ENCODE assay signal across 8 mouse cellular contexts in the genomic region with DNA sequence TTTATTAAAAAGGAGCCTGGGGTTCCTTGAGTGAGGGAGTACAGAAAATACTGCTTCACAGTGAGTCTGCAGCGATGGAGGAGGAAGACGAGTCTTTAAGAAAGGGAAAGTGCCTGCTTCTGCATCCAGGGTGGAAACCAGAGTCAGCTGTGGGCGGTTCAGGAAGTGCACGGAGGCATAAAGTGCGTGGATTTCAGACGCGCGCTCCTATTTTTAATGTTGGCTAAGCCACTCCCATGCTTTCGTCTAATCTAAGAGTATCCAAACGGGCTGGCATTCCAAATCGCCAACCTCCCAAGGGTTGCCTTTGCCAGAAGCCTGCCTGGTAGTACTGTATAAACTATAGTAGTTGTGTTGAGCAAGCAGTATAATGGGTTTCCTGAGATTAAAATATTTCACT. TPM values are rescaled to one million over a fixed set of nuclear protein-coding genes. Genes with fewer than 3 reads are reported as not detected.
DNase-seq lines count a peak whose midpoint lies in the region; ATAC-seq and TF ChIP-seq lines count a peak whose summit lies in the region.

No protein-coding gene starts in this region.

- no peaks in the 10 kb centered on the region for H3K9me3 ChIP-seq in intestine, embryonic 15.5 days
- no peaks in the 10 kb centered on the region for H3K9me3 ChIP-seq in limb, embryonic 13.5 days
- no peaks in the 10 kb centered on the region for H3K9me3 ChIP-seq in midbrain, embryonic 13.5 days

- H3K4me3 ChIP-seq in bone marrow macrophage, adult 2 months (ENCODE audit: insufficient read depth, low read length) = peak overlapping the region; percentile 54
- H3K4me3 ChIP-seq in intestine, embryonic 15.5 days (replicated peaks) = peak overlapping the region; percentile 15
- no peak overlapping the region for H3K4me3 ChIP-seq in limb, embryonic 13.5 days
- H3K4me3 ChIP-seq in midbrain, embryonic 13.5 days (replicated peaks) = no peak overlapping the region

- DNase-seq in CD8-positive naive resting alpha-beta T cell, adult 2 months (ENCODE audit: low read depth in 2 of 2, low spot score in 2 of 2) = peak; percentile 7 to 11
- DNase-seq in heart, adult 18-20 months = peak; percentile 46 to 47
- DNase-seq in thymus, postnatal 0 days (ENCODE audit: low spot score) = peak; percentile 50
- DNase-seq in spleen, adult 12 weeks (ENCODE audit: low spot score) = no peak

- peaks cover 13% of the 10 kb centered on the region for H3K4me1 ChIP-seq in bone marrow macrophage, adult 2 months (ENCODE audit: control insufficient read depth, insufficient read depth, low read length)
- peaks cover 8% of the 10 kb centered on the region; the same call in 1 of the 2 replicates for H3K4me1 ChIP-seq in intestine, embryonic 15.5 days (replicated peaks)
- H3K4me1 ChIP-seq in limb, embryonic 13.5 days = peaks cover 23% of the 10 kb centered on the region
- H3K4me1 ChIP-seq in midbrain, embryonic 13.5 days (replicated peaks) = peaks cover 31% of the 10 kb centered on the region

- WGBS in intestine, embryonic 15.5 days = 30% methylated on average over 11 of the region's 11 CpGs
- 50% methylated on average over 11 of the region's 11 CpGs for WGBS in limb, embryonic 13.5 days
- 29% methylated on average over 11 of the region's 11 CpGs for WGBS in midbrain, embryonic 13.5 days

- 0 out of 2 replicates have a peak, but pooled peaks have one; percentile 10 for ATAC-seq in intestine, embryonic 15.5 days
- no peak for ATAC-seq in limb, embryonic 13.5 days (ENCODE audit: low FRiP score, low read depth)
- no peak for ATAC-seq in midbrain, embryonic 13.5 days

- H3K27ac ChIP-seq in bone marrow macrophage, adult 2 months (ENCODE audit: insufficient read depth, low read depth, low read length) = peak overlapping the region; percentile 59
- H3K27ac ChIP-seq in intestine, embryonic 15.5 days = no peak overlapping the region
- no peak overlapping the region for H3K27ac ChIP-seq in limb, embryonic 13.5 days
- H3K27ac ChIP-seq in midbrain, embryonic 13.5 days = no peak overlapping the region

- H3K36me3 ChIP-seq in intestine, embryonic 15.5 days = no peaks in the 10 kb centered on the region
- no peaks in the 10 kb centered on the region for H3K36me3 ChIP-seq in limb, embryonic 13.5 days
- H3K36me3 ChIP-seq in midbrain, embryonic 13.5 days = no peaks in the 10 kb centered on the region

- H3K9ac ChIP-seq in intestine, embryonic 15.5 days = no peak overlapping the region
- H3K9ac ChIP-seq in limb, embryonic 13.5 days = no peak overlapping the region
- H3K9ac ChIP-seq in midbrain, embryonic 13.5 days (replicated peaks) = no peak overlapping the region

- TF ChIP-seq CTCF in bone marrow macrophage, adult 2 months (IDR thresholded peaks at IDR 0.05; ENCODE audit: low read depth, low read length) = no peak

- peak overlapping the region; percentile 51 for H3K4me2 ChIP-seq in intestine, embryonic 15.5 days (replicated peaks)
- peak overlapping the region; percentile 47 for H3K4me2 ChIP-seq in limb, embryonic 13.5 days (replicated peaks)
- H3K4me2 ChIP-seq in midbrain, embryonic 13.5 days (replicated peaks) = peak overlapping the region; percentile 26; the same call in 1 of the 2 replicates

- TF ChIP-seq POLR2A in bone marrow macrophage, adult 2 months (IDR thresholded peaks at IDR 0.05; ENCODE audit: borderline replicate concordance, low read depth, low read length) = no peak

- no peaks in the 10 kb centered on the region for H3K27me3 ChIP-seq in intestine, embryonic 15.5 days (replicated peaks)
- no peaks in the 10 kb centered on the region for H3K27me3 ChIP-seq in limb, embryonic 13.5 days
- 0 out of 2 replicates have a peak, but pooled peaks cover 5% of the 10 kb centered on the region for H3K27me3 ChIP-seq in midbrain, embryonic 13.5 days

RNA-seq across cellular contexts. Expression of gene Nap1l1, which starts 50.4 kb away (rescaled TPM):
- polyA plus RNA-seq in bone marrow macrophage, adult 2 months (2012; ENCODE audit: insufficient read depth, insufficient read length, missing spikeins) = 438 and 464 TPM in 2 replicates
- 10 to 100 TPM; 66.8 to 72.3 TPM for total RNA-seq in heart, adult 18-20 months (2021)
- 168 and 196 TPM in 2 replicates for polyA plus RNA-seq in intestine, embryonic 15.5 days (2015; fragmentation: Nextera tagmentation; extraction: Ambion mirVana)
- 283 and 285 TPM in 2 replicates for polyA plus RNA-seq in limb, embryonic 13.5 days (2015; fragmentation: Nextera tagmentation; extraction: Ambion mirVana)
- 239 and 255 TPM in 2 replicates for polyA plus RNA-seq in midbrain, embryonic 13.5 days (2015; fragmentation: Nextera tagmentation; extraction: Ambion mirVana)
- polyA plus RNA-seq in thymus, postnatal 0 days (2015; fragmentation: Nextera tagmentation; extraction: Ambion mirVana) = 222 and 227 TPM in 2 replicates

Comparison
In these comparisons a context has a peak if more than half of its experiments do, and no peak if none do; other contexts are left out.
1. H3K4me3 ChIP-seq: peak in bone marrow macrophage, adult 2 months (single experiment) and intestine, embryonic 15.5 days (single experiment); none in limb, embryonic 13.5 days (single experiment) and midbrain, embryonic 13.5 days (single experiment).
2. Peak in every context shown above with its lines, with median percentiles within 50 percentile points of each other: H3K4me2 ChIP-seq.